Mouse (Mus musculus): ENCODE results near the gene Tsn.

- no peak for TF ChIP-seq CTCF (IDR thresholded peaks at IDR 0.05; ENCODE audit: low read depth)
- no peak for TF ChIP-seq EP300 (IDR thresholded peaks at IDR 0.05; ENCODE audit: low read depth)
Measured at GRCm38 (mm10) chr1:118337921-118338320, 26.4 kb upstream of the Tsn start.
